16 mouse cellular contexts compared by ENCODE assay signal in the genomic region with DNA sequence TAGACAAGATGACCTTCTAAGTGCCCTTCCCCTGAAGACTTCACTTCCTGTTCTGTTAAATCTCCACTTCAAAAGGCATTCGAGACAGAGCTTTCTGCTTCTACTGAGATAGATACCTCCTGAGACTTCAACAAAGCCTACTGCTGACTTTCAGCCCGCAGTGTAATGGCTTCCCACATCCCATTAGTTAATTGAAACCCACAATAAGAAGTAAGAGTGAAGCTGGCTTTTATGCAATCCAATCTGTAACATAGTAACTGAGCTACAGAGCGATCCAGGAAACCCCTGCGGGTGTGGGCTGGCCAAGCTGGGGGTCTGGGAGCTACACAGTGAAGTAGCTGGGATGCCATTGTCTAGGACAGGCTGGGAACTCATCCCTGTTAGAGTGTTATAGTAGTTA. TPM values are rescaled to one million over a fixed set of nuclear protein-coding genes. Genes with fewer than 3 reads are reported as not detected.
"Had no signal": no experiment of that assay in that cellular context is flagged by ENCODE, and none has a peak within 500 bp of the region (broad histone marks: within the 10 kb centered on the region; RNA-seq: fewer than 3 reads in every experiment).

No protein-coding gene starts in this region.

- H3K36me3 ChIP-seq: limb, embryonic 13.5 days had no signal

- ATAC-seq: lung, postnatal 0 days had no signal

- H3K4me3 ChIP-seq: limb, embryonic 13.5 days had no signal

- H3K9me3 ChIP-seq: limb, embryonic 13.5 days had no signal

- H3K27ac ChIP-seq: kidney, postnatal 0 days; limb, embryonic 13.5 days; liver, embryonic 14.5 days; stomach, postnatal 0 days had no signal

- DNase-seq: kidney, adult 11 months; kidney, adult 9 months; kidney, postnatal 36 days; left cerebral cortex, postnatal 4 days; lung, adult 18-20 months; lung, postnatal 36 days; thymus, adult 2 months; thymus, postnatal 25 days had no signal

- H3K4me2 ChIP-seq: limb, embryonic 13.5 days had no signal

- H3K9ac ChIP-seq: limb, embryonic 13.5 days; liver, embryonic 14.5 days had no signal

- H3K27me3 ChIP-seq: limb, embryonic 13.5 days had no signal

RNA-seq across cellular contexts. Expression of a gene that starts 46.7 kb away (rescaled TPM):
- total RNA-seq: liver, adult 2 months; megakaryocyte progenitor cell, adult 5-6 weeks; monocyte, adult 5-6 weeks had no signal
- polyA plus RNA-seq: liver, adult 2 months; liver, embryonic 14.5 days had no signal
